Mouse (Mus musculus) midbrain, postnatal 0 days (tissue): ENCODE measurements around the gene Gtpbp6. TPM values are rescaled to one million over a fixed set of nuclear protein-coding genes. Genes with fewer than 3 reads are reported as not detected.
"Not testable (repeated sequence)": the region's sequence is repeated elsewhere in the genome, so short reads cannot be mapped to it uniquely, and the experiment has no call there.

Experiments used
- ATAC-seq: fragments of 200-750 bp; cut with Nextera tagmentation; 2 replicates; pipeline ENCODE4 v1.8.0; 2017; ENCODE audit warnings: moderate number of reproducible peaks, mild to moderate bottlenecking, moderate TSS enrichment, moderate library complexity; ENCODE audit not compliant: low FRiP score
- DNase-seq: peaks from one replicate; pipeline ENCODE4 v3.0.0-alpha.2; 2015; ENCODE audit warnings: low spot score
- H3K27ac ChIP-seq: fragments of 300-500 bp; sonication (generic); 2 replicates; pipeline ENCODE4 v1.5.1; 2014; ENCODE audit warnings: low read depth, mild to moderate bottlenecking, low read length, mixed read lengths
- H3K27me3 ChIP-seq: fragments of 300-500 bp; sonication (generic); 2 replicates; pipeline ENCODE4 v1.6.1; 2014; ENCODE audit warnings: low read length, control low read depth, mixed read lengths; ENCODE audit not compliant: insufficient read depth
- H3K36me3 ChIP-seq: fragments of 300-500 bp; sonication (generic); 2 replicates; pipeline ENCODE4 v1.6.1; 2014; ENCODE audit warnings: low read length, control low read depth, mixed read lengths; ENCODE audit not compliant: insufficient read depth
- H3K4me1 ChIP-seq: fragments of 300-500 bp; sonication (generic); 2 replicates; pipeline ENCODE4 v1.6.1; 2014; ENCODE audit warnings: mild to moderate bottlenecking, control low read depth, antibody characterized with exemption, low read length, mixed read lengths; ENCODE audit not compliant: insufficient read depth
- H3K4me2 ChIP-seq: fragments of 300-500 bp; sonication (generic); 2 replicates; pipeline ENCODE4 v1.6.1; 2014; ENCODE audit warnings: low read depth, mild to moderate bottlenecking, low read length, mixed read lengths; ENCODE audit not compliant: poor library complexity, severe bottlenecking
- H3K4me3 ChIP-seq: fragments of 300-500 bp; sonication (generic); 2 replicates; pipeline ENCODE4 v1.5.1; 2014; ENCODE audit warnings: low read depth, mild to moderate bottlenecking, low read length, moderate library complexity
- H3K9ac ChIP-seq: fragments of 300-500 bp; sonication (generic); replicated peaks from 2 replicates; pipeline ENCODE4 v1.6.1; 2014; ENCODE audit warnings: mild to moderate bottlenecking, low read length, moderate library complexity, mixed read lengths; ENCODE audit not compliant: poor library complexity, severe bottlenecking
- H3K9me3 ChIP-seq: fragments of 300-500 bp; sonication (generic); 2 replicates; pipeline ENCODE4 v1.6.1; 2016; ENCODE audit warnings: low read length, control low read depth
- CTCF ChIP-seq: IDR thresholded peaks from 2 replicates; pipeline ENCODE4 v1.5.1; 2016; ENCODE audit warnings: antibody characterized with exemption, mild to moderate bottlenecking
- WGBS: fragments of 180-500 bp; shearing (Covaris S2); extraction: QIAGEN DNeasy Blood & Tissue Kit; methylation state at CpG from one replicate; pipeline ENCODE4 v1.1.7; 2014; 5-methylcytosine and 5-hydroxymethylcytosine counted together
- polyA plus RNA-seq: library from polyadenylated mRNA; unstranded; fragments of >200 nt; fragmentation: Nextera tagmentation; extraction: Ambion mirVana; gene quantifications from 2 replicates; pipeline ENCODE4 v1.2.1, GENCODE M21; 2015
- total RNA-seq: library from RNA; depleted of rRNA; stranded (reverse); fragments of >200 nt; gene quantifications from 2 replicates; pipeline ENCODE4 v1.2.3, GENCODE M21; 2014

Gene Gtpbp6
- total and polyA plus RNA-seq, 2 experiments from 2014 or later, result 57.5 to 135 TPM

GRCm38 (mm10) chr5:110094030-110094846, 13.8 kb downstream of the Gtpbp6 start, which contains the start of gene Gm35315:
Gene Gm35315, minus strand, starts transcription at chr5:110094420.
- Histone ChIP-seq H3K27ac (no peak within 1 kb of the TSS; the same call in 1 of the 2 replicates), H3K9me3 (no peaks in the 10 kb centered on the region), H3K27me3 (no peaks in the 10 kb centered on the region), H3K4me2 (peak within 1 kb of the TSS; percentile 83), H3K4me3 (peak within 1 kb of the TSS; percentile 48), H3K9ac (peak within 1 kb of the TSS; percentile 51), H3K36me3 (no peaks in the 10 kb centered on the region), H3K4me1 (no peaks in the 10 kb centered on the region)
- ATAC-seq (peak; percentile 94), DNase-seq (peak; percentile 94)
- no peak for TF ChIP-seq CTCF
- WGBS, result 2% methylated on average over 25 of the region's 25 CpGs

DNA sequence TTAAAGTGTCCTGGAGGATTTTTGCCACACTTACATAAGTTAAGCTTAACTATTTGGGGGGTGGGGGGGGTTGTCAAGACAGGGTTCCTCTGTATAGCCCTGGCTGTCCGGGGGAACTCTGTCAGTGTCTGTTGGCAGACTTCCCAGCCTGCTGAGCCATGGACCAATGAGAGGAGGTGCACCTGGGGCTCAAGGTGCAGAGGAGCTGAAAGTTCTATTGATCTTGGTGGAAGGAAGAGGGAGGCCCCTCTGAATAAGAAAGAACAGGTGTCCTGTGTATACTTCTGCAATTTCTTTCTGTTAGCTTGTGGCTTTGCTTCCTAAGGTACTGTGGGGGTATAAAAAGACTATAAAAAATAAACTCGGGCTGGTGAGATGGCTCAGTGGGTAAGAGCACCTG, 16.5 kb downstream of the Gtpbp6 start:
- DNase-seq, result no peak
- Histone ChIP-seq H3K36me3 (no peaks in the 10 kb centered on the region), H3K4me1 (no peaks in the 10 kb centered on the region), H3K9me3 (no peaks in the 10 kb centered on the region), H3K27me3 (no peaks in the 10 kb centered on the region), H3K4me2 (no peak overlapping the region), H3K27ac (no peak overlapping the region), H3K4me3 (no peak overlapping the region), H3K9ac (no peak overlapping the region)
- ATAC-seq, result no peak
- no peak for TF ChIP-seq CTCF
- WGBS, result 80% methylated on average over 2 of the region's 2 CpGs

- ATAC-seq (no peak), DNase-seq (no peak)
- Histone ChIP-seq H3K4me2 (no peak overlapping the region), H3K9ac (no peak overlapping the region), H3K4me1 (no peaks in the 10 kb centered on the region), H3K4me3 (no peak overlapping the region), H3K27me3 (no peaks in the 10 kb centered on the region), H3K36me3 (no peaks in the 10 kb centered on the region), H3K9me3 (0 out of 2 replicates have a peak, but pooled peaks cover 3% of the 10 kb centered on the region), H3K27ac (no peak overlapping the region)
- TF ChIP-seq CTCF, result no peak
- WGBS, result 44% methylated on average over 14 of the region's 14 CpGs
These were observed 21.7 kb downstream of the Gtpbp6 start for GRCm38 (mm10) chr5:110086161-110086866.

DNA sequence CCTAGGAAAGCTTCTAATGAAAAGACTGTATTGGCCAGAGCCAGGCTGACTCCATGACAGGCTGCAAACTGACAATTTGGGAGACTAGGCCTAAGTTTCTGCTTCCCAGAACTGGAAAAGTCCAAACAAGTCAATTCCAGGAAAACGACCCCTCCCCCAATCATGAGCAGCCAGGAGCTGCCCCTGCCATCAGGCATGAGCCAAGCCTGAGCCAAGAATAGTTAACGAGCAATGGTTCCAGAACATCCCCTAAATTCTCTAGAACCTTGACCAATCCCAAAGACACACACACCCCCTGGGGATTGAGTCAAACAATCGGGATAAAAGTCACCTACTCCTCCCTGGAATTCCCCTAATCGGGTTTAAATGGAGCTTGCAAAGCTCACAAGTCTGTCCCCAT, 25.0 kb downstream of the Gtpbp6 start:
- 84% methylated on average over 4 of the region's 4 CpGs for WGBS
- TF ChIP-seq CTCF, result no peak
- Histone ChIP-seq H3K9me3 (peaks cover 6% of the 10 kb centered on the region; the same call in 1 of the 2 replicates), H3K4me1 (no peaks in the 10 kb centered on the region), H3K9ac (no peak overlapping the region), H3K27me3 (no peaks in the 10 kb centered on the region), H3K4me3 (no peak overlapping the region), H3K36me3 (no peaks in the 10 kb centered on the region), H3K27ac (no peak overlapping the region), H3K4me2 (no peak overlapping the region)
- ATAC-seq, result no peak
- no peak for DNase-seq

- H3K9me3 ChIP-seq, result peaks cover 27% of the 10 kb centered on the region
- 94% methylated on average over 2 of the region's 2 CpGs for WGBS
- H3K9ac ChIP-seq, H3K4me1 ChIP-seq, DNase-seq, ATAC-seq, H3K4me3 ChIP-seq, H3K27ac ChIP-seq, H3K36me3 ChIP-seq, H3K27me3 ChIP-seq, H3K4me2 ChIP-seq: not testable (repeated sequence)
These were observed 35.6 kb downstream of the Gtpbp6 start, which contains the start of gene Gm17655 for GRCm38 (mm10) chr5:110072413-110072812. Gene Gm17655, minus strand, starts transcription at chr5:110072513.
